Mouse (Mus musculus) frontal cortex, adult 2 months (tissue): Measurements from ENCODE around the gene Krt87. TPM values are rescaled to one million over a fixed set of nuclear protein-coding genes. Genes with fewer than 3 reads are reported as not detected.
A peak's percentile ranks its signal among the peaks of the same experiment; 100 is the strongest.

Experiments
- DNase-seq, 2 experiments: peaks; one replicate each; pipeline ENCODE4 v3.0.0; 2022; ENCODE audit warnings: low spot score in 1 of 2; ENCODE audit errors: extremely low spot score in 1 of 2
- polyA plus RNA-seq: library from polyadenylated mRNA; depleted of rRNA; stranded (reverse); fragments of >200 nt; gene quantifications from 2 replicates; pipeline ENCODE4 v1.2.3, GENCODE M21; 2012

Gene Krt87
- polyA plus RNA-seq, 1 experiment = 0.10 TPM

DNA sequence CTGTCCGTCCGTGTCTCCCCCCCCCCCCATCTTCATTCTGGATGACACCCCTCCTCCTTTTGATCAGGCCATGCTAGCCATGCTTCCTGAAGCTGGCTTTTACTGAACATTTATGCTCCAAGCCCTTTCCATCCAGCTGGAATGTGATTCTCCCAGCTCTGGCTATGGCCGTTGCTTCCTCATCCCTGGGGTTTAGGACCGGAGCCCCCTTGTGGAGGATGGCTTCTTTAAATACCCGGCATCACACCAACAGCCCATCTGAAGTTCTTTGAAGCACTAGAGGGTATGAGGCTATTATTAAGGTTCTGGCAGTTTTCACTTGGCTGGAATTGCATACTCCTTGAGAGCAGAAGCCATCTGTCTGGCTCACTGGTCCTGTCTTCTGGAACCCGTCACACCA is 17.7 kb downstream of the Krt87 start:
- DNase-seq = peak in 1 of 2 experiments; percentile 15

DNA sequence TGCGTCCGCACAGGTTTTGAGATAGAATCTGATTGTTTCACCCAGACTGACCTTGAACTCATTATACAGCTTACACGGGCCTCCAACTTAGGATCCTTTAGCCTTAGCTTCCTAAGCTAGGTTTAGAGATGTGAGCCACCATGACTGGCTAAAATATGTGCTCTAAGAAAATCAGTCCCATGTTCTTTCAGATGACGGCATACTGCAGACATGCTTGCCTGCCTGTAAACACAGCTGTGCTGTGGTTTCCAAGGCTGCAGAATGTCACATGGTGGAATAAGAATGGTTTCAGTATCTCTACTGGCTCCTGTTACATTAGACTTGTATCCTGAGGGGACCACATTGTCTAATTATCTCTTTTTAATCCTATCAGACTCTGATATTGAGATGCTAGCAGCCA is 19.7 kb downstream of the Krt87 start:
- peak in 1 of 2 experiments; percentile 7 for DNase-seq

DNA sequence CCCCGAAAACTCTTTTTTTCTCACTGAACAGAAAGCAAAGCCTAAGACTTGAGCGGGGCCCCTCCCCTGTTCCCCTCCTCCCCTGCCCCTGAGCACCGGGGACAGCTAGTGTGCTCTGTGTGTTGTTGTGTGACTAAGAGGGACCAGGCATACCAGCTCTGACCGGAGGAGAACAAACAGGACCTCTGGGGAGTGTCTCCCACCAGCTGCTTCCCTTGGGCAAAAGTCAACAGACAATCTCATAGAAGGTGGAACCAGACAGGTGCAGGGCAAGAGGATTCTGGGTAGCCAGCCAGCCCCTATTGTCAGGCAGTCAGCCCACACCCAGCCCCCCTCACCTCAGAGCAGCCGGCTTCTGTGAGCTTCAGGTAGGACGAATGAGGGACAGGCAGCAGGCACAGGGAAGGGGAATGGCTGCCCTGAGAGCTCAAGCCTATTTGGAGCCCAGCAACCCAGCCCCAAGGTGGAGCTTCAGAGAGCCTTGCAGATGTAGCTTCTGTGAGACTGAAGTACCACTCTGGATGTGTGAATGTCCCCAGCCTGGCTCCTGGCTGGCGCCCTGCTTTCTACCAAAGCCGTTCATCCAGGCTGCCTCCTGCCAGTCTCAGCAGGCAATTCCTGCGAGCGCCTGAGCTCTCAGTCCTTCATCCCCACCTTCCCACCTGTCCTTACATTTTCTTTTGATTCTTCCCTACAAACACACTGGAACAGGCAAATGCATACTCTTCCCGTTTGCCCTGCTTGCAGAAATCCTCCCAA is 23.6 kb downstream of the Krt87 start:
- no peak for DNase-seq

DNA sequence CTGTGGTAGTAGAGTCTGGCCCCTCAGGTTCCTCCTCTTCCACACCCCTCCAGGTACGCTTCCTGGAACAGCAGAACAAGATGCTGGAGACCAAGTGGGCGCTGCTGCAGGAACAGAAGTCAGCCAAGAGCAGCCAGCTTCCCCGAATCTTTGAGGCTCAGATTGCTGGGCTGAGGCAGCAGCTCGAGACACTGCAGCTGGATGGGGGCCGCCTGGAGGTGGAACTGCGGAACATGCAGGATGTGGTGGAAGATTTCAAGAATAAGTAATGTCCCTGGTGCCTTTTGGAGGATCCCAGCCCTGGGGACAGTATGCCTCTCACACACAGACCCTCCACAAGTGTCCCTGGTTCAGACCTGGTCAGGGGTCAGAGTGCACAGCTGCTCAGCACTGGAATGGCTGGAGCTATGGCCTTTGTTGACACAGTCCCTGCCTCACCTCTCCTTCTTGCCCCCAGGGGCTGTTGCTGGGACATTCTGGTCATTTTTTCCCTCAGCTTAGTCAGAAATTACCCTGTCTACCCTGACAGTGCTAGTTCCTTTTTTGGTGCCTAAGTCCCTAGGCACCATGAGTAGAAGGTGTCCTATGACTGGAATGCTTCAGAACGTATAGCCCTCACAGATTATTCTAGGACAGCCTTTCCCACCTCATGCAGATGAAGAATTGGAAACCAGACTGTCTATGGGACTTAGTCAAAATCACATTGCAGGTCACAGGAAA is 24.5 kb downstream of the Krt87 start:
- DNase-seq = peak in 1 of 2 experiments; percentile 15

DNA sequence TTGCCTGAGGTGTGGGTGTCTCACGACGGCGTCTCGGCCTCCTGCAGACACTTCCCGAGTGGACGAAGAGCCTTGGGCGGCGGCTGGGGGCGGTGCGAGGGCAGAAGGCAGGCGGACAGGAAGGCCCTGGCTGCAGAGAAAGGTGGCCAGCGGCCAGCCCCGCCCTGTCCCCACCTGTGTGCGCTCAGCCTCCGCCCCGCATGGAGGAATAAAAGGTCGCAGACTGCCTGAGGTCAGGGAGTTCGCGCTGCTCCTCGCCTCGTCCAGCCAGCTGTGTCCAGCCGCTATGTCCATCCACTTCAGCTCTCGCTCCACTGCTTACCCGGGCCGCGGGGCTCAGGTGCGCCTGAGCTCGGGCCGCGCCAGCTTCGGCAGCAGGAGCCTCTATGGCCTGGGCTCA is 26.4 kb downstream of the Krt87 start:
- DNase-seq = no peak

DNA sequence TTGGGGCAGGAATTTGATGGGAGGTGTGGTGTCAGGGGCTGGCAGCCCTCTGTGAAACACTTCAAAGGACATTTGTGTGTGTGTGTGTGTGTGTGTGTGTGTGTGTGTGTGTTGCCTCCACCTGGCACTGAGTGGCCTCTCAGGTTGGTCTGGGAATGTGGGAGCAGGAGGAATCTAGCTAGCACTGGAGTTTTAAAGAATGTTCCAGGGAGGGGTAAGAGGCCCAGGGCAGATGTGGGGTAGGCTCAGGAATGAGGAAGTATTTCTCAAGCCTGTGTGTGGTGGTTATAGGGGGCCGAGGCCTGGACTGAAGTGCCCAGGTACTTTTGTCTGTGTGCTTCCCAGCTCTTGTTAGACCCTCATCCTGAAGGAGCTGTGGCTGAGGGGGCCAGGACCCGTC is 27.8 kb downstream of the Krt87 start, which contains the start of gene Krt7:
Gene Krt7, plus strand, starts transcription at position 269 of the 400 bp plus-strand sequence.
- no peak for DNase-seq

DNA sequence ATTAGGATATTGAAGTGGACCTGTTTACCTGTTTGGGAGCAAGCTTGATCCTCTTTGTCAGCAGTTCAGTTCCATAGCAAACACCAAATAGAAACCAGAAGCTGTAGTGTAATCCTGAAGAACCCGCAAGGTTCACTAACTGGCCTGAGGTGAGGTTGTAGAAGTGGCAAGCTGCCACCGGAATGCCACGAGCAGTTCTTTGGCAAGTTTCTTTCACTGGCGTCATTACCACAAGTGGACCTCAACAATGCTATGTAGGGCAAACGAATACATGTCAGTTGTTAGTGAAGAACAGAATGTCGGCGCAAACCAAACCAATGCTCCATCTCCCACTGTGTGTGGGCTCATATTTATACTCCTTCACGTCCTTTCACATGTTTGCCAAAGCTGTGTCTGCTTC is 40.3 kb downstream of the Krt87 start:
- no peak for DNase-seq

DNA sequence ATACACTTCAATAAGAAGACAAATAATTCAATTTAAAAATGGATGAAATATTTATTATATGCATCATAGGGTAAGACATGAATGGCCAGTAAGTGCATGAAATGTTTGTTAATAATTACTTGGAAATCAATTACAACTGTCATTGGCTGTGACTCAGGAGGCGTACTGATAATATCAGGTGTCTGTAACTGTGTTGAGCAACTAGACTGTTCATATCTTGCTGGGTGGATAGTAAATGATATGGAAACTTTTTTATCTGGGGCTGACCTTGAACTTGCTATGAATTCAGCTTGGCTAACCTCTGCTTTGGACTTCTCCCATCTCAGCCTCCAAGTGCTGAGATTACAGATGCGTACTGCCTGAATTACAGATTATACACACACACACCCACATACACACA is 40.9 kb downstream of the Krt87 start:
- no peak for DNase-seq

DNA sequence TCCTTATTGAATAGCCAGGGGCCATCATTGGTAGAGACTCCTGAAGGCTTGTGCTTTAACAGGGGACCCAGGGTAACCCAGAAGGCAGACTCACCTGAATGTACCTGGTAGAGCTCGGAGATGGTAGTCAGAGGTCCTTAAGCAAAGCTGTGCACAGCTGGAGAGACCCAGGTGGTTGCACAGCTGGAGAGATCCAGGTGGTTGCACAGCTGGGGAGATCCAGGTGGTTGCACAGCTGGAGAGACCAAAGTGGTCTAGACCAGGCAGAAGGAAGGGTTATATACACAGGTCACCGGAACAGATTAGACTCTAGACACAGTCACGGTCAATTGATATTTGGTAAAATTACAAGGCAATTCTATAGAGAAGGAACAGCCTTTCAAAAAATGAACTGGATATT is 41.7 kb downstream of the Krt87 start:
- DNase-seq = no peak

DNA sequence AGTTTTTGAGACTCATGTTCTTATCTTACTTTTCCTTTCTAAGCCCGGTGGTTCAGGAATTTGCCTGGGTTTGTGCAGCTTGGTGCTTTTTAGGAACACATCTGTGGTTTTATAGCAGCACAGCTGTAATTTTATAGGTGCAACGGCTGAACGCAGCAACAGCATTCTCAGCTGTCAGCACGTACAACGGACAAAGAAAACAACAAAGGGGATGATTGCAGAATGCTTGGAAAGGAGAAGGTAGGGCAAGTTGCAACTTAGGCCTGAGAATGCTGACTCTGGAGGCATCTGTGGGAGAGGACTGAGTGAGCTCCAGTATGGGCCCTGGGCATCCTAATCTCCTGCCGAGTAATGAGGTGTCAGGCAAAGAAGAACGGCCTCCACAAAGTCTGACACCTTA is 42.1 kb downstream of the Krt87 start:
- DNase-seq = no peak

DNA sequence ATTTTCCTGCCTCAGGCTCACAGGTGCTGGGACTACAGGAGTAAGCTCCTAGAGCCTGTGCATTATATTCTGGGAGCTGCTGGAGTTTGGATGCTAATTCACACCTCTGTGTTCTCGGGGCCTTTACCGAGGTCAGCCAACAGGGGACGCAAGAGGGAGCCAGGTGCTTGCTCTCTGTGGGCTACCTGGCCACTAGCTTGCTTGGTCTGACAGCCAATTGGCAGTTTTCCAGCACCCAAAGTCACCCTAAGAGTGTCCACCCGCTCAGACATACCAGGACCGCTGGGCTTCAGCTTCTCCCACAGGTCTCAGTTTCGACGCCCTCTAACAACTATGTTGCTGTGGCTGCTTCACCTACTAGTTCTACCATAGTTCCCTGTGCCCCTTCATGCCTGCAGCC is 43.7 kb downstream of the Krt87 start:
- DNase-seq = no peak

DNA sequence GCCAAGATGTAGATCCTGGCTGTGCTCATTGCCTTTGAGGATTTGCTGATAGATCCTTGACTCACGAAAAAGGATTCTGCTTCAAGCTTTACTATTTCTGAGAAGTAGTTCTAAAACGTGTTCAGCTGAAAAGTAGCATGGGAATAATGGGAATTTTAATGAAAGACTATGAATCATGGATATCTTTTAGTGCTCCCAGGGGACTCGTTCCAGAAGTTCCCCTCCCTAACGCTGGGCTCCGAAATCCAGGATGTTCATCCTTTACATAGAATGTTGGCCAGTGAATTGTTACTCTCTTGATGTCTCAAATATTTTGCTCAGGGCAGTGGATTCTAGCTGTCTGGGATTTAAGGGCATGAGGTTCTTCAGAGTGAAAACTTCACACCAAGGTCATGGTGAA is 46.4 kb downstream of the Krt87 start:
- DNase-seq = no peak

DNA sequence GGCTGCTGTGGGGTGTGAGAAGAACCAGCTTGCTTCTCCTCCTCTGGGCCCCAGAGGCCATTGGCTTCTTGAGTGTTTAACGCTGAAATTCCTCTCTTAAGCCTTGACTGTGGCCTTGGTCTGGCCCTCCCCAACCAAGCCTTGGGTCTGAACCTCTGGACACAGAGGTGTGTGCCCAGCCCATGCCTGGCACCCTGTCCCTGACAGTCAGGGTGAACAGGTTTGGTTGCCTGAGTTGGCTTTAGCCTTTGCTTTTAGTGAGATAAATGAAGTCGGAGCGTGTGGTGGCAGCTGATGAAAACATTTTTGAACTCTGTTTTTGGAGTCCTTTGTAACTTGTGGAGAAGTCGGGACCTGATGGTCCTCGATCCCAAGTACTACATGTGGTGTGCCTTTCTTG is 48.4 kb downstream of the Krt87 start:
- no peak for DNase-seq

DNA sequence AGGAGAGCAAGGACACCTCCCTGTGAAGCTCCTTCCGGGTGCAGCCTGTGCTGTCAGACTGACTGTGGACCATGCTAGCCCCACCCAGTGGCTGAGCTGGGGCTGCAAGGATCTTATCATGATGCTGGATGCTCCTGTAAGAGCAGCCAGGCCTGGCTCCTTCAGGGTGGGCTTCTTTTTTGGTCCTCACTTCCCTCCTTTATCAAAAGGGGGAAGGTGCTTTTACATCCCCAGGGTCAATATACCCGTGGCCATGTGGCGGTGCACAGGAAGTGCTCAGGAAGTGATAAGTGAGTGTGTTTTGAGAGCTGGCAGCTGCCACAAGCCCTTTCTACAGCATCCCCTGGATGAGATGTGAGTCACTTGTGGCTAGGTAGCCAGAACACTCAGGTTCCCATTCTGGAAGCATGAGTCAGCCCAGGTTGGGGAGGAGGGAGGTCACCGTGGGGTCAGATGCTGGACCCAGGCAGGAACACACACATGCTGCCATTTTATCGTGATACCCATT is 50.5 kb downstream of the Krt87 start:
- peak in 1 of 2 experiments; percentile 52 for DNase-seq

DNA sequence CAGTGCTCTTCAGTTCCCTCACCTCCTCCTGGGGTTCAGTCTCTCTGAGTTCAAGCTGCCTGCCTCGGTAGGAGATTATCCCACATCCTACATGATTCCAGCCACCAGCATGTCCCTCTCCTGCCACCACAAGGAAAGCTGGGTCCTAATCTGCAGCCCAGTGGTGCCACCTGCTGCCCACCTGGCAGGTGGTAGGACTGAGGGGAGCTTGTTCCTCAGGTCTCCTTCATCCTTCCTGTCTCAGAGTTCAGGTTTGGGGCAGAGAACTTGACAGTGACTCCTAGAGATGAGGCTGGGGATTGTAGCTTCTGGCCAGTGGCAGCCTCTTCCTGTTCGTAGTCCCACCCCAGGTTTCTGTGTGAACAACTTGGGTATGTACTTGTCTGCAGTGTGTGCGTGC is 51.4 kb downstream of the Krt87 start:
- DNase-seq = no peak

DNA sequence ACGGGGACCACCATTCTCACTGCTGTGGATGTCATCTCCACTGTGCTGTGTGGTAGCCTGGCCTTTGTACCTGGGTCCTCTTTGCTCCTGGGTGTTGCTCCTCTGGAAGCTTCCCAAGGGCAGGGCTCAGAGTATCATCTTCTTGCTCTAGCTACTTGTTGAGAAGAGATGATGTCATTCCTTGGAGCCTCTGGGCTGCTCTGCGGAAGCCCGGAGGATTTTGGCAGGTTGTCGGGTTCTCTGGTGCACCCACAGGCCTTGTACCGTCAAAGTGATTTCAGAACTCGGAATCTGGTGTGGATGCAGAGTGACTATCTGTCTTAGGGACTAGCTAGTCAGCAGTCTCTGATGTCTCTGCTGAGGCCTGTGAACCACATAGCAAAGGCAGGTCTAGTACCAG is 53.5 kb downstream of the Krt87 start:
- peak in 1 of 2 experiments; percentile 47 for DNase-seq

DNA sequence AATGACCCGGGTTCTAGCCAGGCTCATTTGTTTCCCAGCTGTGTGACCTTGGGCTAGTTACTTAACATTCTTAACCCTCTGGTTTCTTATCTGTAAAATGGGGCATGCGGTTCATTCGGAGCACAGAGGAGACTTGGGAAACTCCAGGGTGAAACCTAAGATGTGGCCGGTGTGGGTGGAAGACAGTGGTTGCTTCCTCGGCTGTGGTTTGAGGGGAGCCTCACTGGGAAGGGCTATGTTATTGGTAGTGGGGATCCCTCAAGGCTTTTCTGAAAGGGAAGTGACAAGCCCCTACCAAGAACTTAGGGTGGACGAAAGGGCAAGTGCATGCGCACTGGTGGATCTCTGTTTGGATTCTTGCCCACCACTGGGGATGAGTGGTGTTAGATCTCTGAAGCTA is 54.0 kb downstream of the Krt87 start:
- no peak for DNase-seq

DNA sequence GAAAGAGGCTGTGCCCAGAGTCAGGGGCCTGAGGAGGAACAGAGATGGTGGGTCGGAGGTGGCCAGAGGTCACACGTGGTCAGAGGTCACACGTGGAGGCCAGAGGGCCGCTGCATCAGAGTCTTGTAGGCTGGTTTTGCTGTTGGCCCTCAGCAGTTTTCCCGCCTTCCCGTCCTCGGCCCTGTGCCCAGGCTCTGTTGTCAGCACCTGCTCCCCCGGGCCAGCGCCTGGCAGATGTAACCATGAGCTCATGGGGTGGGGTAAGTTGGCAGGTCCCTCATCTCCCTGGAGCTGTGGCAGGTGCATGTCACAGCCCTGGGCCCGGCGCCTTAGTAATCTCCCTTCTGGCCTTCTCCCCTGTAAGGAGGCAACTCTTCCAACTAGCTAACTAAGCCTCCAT is 55.8 kb downstream of the Krt87 start:
- no peak for DNase-seq

DNA sequence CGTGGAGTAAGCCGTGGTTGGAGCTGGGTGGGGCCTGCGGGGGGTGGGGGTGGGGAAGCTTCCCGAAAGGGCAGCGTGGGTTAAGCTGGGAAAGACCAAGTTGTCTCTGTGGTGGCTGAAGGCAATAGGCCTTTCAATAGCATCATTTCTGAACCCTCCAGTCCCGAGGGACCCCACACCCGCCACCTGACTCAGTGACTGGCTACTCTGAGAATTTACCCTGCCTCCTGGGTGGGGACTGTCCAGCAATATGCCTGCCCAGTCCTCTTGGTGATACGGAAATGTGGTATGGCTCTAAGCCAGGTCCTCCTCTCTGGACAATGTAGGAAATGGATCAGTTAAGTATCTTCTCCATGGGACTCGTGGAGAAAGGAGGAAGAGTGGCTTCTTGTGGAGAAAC is 56.8 kb downstream of the Krt87 start:
- DNase-seq = no peak
